Mouse (Mus musculus) liver, embryonic 14.5 days (tissue): ENCODE measurements around the gene Ddx41.

Experiments used
- CTCF ChIP-seq: IDR thresholded peaks from 2 replicates; pipeline ENCODE4 v1.5.1; 2016; ENCODE audit warnings: antibody characterized with exemption, low read depth, control low read depth
- EP300 ChIP-seq: IDR thresholded peaks from 2 replicates; pipeline ENCODE4 v1.6.1; 2016; ENCODE audit warnings: antibody characterized with exemption, low read depth

DNA sequence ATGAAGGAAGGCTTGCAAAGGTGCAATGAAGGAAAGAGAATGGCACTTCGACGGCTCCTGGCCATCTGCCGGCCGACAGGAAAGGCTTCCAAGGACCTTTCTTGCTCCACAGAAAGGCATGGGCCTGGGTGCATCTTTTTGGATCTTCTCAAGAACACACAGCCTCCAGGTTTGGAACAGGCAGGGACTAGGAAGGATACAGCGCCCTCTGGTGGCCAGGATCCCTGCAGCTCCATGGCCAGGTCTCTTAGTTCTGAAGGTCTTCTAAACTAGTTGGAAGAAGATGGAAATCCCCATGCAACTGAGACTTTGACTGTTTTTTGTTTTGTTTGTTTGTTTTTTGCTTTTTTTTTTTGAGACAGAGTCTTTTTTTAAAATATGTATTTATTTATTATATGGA is 19.5 kb downstream of the Ddx41 start:
- TF ChIP-seq CTCF: peak; percentile 95
- no peak for TF ChIP-seq EP300
